Mouse (Mus musculus): ENCODE results near the gene Dcaf7.
"Not testable (repeated sequence)": the region's sequence is repeated elsewhere in the genome, so short reads cannot be mapped to it uniquely, and the experiment has no call there.

Gene Dcaf7

GRCm38 (mm10) chr11:106036548-106037417 is at the start of gene Dcaf7:
Dcaf7 (plus strand) TSS chr11:106036872.
- peak; percentile 96 for DNase-seq (ENCODE audit: low read depth, low spot score)

DNA sequence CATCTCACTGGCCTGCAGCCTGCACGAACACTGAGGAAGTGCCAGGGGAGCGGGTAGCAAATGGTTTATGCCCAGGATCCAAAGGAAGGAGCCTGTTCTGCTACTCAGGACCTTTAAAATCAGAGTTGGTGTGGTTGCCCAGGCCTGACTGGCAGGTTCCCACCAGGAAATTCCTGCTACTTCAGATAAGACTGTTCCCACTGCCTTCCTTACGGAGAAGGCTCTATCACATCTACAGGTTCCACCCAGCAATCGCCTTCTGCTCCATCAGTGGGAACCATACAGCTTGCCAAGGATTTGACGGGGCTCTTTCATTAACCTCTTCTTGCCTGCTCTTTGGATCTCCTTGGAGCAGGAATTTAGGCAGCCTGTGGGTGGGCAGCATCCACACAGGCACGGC is 49.2 kb upstream of the Dcaf7 start:
- DNase-seq (ENCODE audit: low read depth, low spot score): no peak

- no peak for DNase-seq (ENCODE audit: low read depth, low spot score)
These were observed 47.2 kb upstream of the Dcaf7 start for GRCm38 (mm10) chr11:105989446-105989845.

GRCm38 (mm10) chr11:105990231-105990630 is 46.4 kb upstream of the Dcaf7 start:
- DNase-seq (ENCODE audit: low read depth, low spot score): no peak

GRCm38 (mm10) chr11:105994375-105994774 is 42.3 kb upstream of the Dcaf7 start, which contains the start of gene Ace3:
Ace3 (plus strand) TSS chr11:105994675.
- no peak for DNase-seq (ENCODE audit: low read depth, low spot score)

DNA sequence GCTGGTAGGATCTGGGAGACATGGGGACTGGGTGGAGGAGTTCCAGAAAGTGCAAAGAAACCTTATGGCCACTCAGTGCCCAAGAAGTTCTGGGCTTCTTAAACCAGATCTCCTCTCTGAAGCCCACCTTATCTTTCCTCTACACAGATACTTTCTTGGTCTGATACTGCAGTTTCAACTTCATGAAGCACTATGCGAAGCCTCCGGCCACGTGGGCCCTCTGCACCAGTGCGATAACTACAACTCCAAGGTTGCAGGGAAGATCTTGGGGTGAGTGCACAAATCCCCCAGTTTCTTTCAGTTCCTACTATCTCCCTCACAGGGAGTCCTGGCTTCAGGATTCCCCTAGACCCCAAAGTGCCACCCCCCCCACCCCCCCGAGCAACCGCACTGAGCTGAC is 36.6 kb upstream of the Dcaf7 start:
- DNase-seq (ENCODE audit: low read depth, low spot score): no peak

GRCm38 (mm10) chr11:106001718-106002117 is 35.0 kb upstream of the Dcaf7 start:
- no peak for DNase-seq (ENCODE audit: low read depth, low spot score)

DNA sequence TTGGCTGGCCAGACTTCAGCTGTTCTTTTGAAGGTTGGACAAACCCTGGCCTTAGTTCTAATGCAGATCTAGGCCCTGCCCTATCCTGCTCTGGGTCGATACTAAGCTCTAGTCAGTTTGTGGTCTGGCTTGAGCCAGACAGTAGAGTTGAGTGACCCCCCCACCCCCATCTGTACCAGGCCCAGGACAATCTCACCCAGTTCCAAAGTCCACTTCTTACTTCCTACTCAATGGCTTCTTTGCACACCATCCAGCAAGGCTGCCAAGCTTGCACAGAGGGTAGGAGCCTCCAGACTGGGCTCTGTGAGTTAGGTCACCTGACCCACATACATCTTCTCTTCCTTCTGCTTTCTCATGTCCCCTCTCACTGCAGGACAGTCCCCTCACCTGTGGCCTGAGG is 32.1 kb upstream of the Dcaf7 start:
- DNase-seq (ENCODE audit: low read depth, low spot score): no peak

DNA sequence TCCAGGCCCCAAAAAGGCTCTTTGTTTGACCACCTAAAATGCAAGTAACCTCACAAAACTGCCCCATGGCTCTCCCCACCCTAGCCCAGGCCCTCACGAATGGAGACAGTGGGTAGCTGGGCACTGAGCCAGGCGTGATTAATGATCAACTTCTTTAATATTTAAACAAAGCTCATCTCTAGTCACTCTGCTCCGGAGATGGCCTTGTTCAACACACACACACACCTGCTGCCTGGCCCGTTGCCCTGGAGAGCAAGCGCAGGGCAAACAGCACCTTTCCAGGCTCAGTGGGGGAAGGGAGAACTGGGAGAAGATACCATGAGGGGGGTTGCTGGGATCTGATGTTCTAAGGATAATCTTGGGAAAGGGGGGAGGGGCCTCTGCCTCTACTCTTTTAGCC is 30.7 kb upstream of the Dcaf7 start:
- no peak for DNase-seq (ENCODE audit: low read depth, low spot score)

GRCm38 (mm10) chr11:106007821-106008220 is 28.9 kb upstream of the Dcaf7 start, which contains the start of gene Kcnh6:
Kcnh6 (plus strand) TSS chr11:106008124.
- DNase-seq (ENCODE audit: low read depth, low spot score): peak; percentile 25

DNA sequence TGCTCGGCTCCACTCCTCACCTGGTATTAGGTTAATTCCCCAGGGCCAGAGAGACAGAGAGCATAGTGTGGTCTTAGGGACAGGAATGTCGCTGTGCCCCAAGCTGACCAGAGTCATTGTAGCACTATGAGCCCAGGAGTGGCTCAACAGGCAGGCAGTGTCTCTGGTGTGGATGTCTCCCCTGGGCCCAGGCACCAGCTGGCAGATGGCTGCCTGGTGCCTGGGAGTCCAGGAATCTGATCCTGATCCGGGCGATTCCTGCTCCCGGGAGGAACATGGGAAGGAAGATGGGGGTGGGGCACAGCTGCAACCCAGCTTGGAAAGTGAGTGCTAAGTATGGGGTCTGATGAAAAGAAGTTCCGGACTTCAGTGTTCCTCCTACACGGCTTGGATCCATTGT is 24.0 kb upstream of the Dcaf7 start:
- no peak for DNase-seq (ENCODE audit: low read depth, low spot score)

GRCm38 (mm10) chr11:106013556-106014225 is 23.0 kb upstream of the Dcaf7 start:
- peak; percentile 37 for DNase-seq (ENCODE audit: low read depth, low spot score)

DNA sequence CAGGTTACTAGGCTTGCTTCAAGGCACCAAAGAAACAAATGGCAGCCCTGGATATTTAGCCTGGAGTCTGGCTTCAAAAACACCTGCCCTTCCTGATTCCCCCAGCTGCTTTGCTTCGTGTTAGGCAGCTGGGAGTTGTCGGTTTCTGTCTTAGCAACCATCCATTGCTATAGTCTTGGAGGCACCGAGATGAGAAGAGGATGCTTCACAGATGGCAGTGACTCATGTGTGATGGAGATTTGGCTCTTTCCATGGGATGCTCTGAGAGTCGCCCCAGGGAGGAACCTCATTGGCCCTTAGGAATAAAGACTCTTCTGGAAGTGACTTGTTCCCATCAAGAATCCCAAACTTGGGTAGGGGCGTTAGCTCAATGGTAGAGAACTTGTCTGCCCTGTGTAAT is 20.2 kb upstream of the Dcaf7 start:
- no peak for DNase-seq (ENCODE audit: low read depth, low spot score)

GRCm38 (mm10) chr11:106020051-106020763 is 16.5 kb upstream of the Dcaf7 start:
- DNase-seq (ENCODE audit: low read depth, low spot score): no peak

DNA sequence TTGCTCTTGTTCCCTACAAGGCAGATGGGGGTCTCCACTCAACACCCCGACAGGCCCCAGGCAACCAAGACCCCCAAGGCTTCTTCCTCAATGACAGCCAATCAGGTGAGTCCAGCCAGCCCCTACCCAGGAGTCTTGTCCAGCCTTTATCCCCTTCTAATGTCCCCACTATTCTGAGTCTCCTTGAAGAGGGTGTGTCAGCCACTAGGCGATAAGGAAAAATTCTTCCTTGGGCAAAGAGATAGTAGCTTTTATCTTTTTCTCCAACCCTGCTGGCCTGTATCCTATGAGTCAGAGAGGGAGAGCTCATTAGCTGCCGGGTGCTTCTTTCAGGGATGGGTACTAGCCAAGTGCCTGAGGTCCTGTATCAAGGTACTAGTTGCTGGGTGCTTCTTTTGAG is 10.9 kb upstream of the Dcaf7 start:
- DNase-seq (ENCODE audit: low read depth, low spot score): no peak

DNA sequence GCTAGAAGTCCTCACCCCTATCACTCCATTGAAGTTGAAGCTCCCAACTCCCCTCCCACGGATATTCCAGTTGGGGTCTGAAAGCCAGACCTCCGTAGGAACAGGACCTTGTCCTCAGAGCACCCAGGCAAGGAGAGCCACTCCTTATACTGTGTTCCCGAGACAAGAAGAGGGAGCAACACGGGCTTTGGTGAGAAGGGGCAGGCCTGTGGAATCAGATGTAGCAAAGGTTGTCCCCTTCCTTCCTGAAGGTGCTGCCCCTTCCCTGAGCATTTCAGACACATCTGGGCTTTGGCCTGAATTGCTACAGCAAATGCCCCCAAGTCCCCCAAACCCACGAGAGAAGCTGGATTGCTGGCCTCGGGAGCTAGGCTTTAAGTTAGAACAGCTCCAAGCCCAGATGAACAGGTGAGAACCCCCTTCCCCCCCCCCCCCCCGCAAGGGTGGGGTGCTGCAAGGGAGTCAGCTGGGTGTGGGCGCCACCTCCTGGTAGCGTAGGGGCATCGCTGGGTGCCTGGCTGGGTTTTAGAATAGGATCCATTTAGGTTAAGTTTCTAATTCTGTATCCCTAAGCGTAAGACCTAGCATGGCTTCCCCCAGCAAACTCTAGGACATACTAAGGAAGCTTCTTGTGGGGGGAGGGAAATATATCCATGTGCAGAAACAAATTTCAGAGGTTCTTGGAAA is 10.1 kb upstream of the Dcaf7 start:
- DNase-seq (ENCODE audit: low read depth, low spot score): peak; percentile 43

GRCm38 (mm10) chr11:106027607-106028006 is 9.1 kb upstream of the Dcaf7 start:
- DNase-seq (ENCODE audit: low read depth, low spot score): no peak

DNA sequence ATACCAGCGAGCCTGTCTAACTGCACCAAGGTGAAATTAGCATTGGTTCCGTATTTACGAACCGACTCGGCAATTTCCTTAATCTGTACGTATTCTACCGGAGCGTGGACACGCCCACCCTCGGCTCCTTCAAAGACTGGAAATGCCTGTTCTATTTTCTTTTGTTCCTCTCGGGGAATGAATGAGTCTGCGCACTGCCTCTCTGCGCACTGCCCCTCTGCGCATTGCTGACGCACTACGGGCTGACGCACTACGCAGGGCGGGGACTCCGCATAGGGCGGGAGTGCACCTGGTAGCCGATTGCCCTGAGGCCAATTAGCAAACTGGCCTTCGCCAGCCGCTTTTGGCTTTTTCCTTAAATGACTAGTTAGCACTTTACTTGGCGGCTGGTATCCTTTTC is 4.6 kb upstream of the Dcaf7 start:
- DNase-seq (ENCODE audit: low read depth, low spot score): not testable (repeated sequence)

GRCm38 (mm10) chr11:106033491-106033919 is 3.2 kb upstream of the Dcaf7 start:
- DNase-seq (ENCODE audit: low read depth, low spot score): peak; percentile 56

DNA sequence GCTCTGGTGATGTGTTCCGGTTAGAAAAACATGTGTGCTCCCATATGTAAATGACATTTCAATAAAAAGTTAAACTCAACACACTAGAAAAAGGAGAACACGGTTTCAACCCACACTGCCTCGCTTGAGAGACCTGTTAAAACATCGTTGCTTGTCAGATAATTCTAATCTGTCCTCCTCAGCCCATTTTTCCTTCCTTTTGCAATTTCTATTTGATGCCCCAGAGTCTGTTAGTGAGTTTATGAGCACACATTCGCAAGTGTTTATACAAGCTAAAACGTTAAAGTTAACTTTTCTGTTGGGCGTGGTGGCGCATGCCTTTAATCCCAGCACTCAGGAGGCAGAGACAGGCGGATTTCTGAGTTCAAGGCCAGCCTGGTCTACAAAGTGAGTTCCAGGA is 1.7 kb upstream of the Dcaf7 start:
- DNase-seq (ENCODE audit: low read depth, low spot score): no peak

- DNase-seq (ENCODE audit: low read depth, low spot score): no peak
These were observed 713 bp downstream of the Dcaf7 start for GRCm38 (mm10) chr11:106037418-106037751.

DNA sequence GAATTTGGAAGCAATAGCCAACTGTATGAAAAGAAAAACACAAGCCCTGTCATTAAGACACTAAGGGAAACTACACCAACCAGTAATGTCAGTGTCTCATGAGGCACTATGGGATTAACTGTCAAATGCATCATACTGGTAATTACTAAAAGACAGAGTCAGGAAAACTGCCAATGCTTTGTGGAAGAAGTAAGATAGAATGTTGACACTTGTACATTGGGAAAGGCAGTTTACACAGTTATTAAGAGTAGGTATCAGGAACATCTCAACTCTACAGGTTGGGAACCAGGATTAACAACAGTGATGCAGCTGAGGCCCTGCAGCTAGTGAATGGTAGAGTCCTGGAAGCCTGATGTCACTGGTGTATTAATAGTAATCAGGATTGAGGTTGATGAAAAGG is 7.7 kb downstream of the Dcaf7 start:
- DNase-seq (ENCODE audit: low read depth, low spot score): no peak

All from skeletal muscle tissue, adult 2 months (tissue).